Mouse (Mus musculus): Measurements from ENCODE around the gene Pik3ca.
A peak's percentile ranks its signal among the peaks of the same experiment; 100 is the strongest.

Pik3ca gene

DNA sequence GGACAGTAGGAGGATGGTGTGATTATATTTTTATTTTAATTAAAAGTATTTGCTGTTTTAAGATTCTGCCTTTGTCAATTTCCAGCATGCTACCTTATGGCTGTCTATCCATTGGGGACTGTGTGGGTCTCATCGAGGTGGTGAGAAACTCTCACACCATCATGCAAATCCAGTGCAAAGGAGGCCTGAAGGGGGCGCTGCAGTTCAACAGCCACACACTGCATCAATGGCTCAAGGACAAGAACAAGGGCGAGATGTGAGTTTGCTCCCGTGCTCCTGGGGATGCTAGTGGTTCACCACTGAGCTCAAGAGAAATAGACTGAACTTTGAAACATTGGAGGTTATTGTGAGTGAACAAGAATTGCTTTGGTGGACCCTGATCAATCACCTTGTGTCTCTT is 62.3 kb downstream of the Pik3ca start:
- DNase-seq: peak; percentile 48

DNA sequence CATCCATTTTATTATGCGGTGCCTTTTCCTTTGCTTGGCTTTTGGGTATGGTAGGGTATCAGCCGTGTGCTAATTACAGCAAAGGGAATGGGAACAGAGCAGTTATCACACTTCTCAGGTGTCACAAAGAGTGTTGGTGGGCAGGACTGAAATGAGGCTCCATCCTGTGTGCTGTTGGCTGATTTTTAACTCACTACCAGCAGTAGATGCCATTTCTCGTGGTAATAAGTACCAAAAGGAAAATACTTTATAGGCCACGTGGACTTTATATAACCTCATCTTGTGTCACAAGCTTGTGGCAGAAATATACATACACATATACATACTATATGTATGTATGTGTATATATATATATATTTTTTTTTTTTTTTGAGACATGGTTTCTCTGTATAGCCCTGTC is 69.8 kb downstream of the Pik3ca start:
- no peak for DNase-seq

DNA sequence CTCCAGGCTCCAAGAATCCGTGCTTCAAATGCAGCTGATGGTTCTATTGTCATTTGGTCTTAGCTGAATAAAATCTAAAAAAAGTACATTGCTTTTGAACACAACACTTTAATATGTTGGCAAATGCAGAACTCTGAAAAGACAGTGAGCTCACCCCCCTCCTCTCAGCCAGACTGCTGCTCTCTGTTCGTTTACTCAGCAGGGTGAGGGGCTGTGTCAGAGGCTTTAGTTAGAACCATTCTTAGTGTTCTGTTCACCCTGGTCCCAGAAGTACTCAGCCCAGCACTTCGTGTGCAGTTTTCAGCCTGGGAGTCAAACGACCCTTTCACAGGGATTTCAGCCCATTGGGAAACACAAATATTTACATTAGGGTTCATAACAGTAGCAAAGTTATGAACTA is 70.9 kb downstream of the Pik3ca start:
- DNase-seq: no peak

- DNase-seq: no peak
These were observed 73.0 kb downstream of the Pik3ca start for GRCm38 (mm10) chr3:32470449-32470848.

DNA sequence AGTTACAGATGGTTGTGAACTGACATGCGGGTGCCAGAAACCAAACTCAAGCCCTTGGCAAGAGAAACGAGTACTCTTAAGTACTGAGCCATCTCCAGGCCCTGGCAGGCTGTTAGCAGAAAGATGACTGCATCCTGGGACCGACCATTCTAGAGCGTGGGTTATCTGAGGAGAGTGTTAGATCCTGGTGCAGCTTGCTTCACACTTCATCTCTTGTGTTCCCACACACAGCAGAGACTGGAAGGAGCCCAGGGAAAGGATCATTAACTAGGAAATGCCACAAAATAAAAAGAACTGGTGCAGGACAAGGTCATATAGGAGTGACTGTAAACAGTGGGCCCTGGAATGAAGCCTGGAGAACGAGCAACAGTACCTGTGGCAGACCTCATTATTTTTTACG is 73.6 kb downstream of the Pik3ca start:
- peak; percentile 16 for DNase-seq

DNA sequence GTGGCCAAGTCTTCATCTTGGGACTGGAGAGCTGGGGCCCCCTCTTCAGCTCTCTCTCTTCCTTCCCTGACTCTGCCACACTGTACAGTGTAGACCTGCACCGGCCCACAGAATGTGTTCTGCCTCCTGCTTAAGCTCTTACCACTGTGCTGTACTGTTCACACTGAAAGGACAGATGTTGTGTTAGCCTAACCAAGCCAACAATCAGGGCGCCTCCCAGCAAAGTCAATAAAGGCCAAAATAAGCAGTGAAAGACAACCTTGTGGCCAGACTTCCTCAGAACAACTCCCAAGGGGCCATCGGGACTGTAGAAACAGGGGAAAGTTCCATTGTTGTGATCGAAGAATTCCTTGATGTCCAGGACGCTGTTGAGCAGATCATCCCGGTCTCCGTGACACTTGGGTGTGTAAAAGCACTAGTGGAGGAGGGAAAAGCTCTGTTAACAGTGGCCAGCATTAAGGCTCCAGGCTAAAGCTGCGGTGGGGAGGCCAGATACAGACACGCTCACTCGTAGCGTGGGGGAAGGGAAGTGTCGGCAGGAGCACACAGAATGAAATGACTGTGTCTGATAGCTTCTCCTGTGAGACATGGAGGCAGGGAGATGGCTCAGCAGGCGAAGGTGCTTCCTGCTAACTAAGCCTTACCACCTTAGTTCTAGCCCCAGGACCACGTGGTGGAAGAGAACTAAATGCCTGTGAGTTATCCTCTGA is 74.9 kb downstream of the Pik3ca start:
- no peak for DNase-seq

- DNase-seq: no peak
These were observed 75.7 kb downstream of the Pik3ca start for GRCm38 (mm10) chr3:32473184-32473583.

DNA sequence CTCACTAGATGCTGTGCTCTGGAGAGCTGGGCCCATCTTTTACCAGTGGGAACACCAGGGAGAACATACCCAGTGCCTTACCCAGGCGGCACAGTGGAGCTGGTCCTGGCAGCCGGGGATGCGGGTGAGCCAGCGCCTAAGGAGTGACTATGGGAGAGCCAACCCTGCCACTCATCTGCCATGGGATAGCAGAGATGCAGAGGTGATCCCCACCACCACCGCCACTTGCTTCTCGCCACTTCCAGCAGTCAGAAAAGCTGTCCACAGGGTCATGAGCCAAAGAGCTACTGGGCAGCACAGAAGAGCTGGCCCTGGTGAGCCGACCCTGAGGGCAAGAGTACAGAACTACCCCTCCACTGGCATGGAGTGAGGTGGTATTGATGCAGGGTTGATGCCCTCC is 82.5 kb downstream of the Pik3ca start:
- DNase-seq: no peak

DNA sequence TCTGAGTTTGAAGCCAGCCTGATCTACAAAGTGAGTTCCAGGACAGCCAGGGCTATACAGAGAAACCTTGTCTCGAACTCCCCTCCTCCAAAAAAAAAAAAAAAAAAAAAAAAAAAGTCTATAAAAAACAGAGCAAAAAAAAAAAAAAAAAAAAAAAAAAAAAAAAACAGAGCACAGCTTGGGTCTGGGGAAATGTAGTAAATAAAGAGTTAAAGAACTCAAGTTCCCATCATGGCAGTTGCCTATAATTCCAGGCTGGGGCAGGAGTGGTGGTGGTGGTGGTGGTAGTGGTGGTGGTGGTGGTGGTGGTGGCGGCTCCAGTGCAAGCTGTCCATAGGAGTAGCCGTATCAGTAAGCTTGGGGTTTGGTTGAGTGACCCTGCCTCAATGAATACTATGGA is 85.6 kb downstream of the Pik3ca start:
- DNase-seq: no peak

DNA sequence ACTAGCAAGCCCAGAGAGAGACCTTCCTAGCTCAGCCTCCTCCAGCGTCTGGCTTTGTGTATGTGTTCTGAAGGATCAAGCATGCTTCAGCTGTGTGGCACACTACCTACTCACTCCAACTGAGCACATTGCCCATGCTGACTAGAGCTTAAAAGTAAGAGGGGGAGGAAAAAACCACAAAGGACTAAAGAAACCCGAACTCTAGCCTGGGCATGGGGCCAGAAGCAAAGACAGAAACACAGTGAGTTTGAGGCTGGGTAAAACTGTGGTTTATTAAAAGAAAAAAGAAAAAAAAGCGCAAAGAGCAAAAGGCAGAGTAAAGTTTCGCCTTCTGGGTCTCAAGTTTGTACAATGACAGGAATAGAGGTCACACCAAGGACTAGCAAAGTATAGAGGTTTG is 89.1 kb downstream of the Pik3ca start:
- no peak for DNase-seq

GRCm38 (mm10) chr3:32488172-32488571 is 90.7 kb downstream of the Pik3ca start:
- no peak for DNase-seq

DNA sequence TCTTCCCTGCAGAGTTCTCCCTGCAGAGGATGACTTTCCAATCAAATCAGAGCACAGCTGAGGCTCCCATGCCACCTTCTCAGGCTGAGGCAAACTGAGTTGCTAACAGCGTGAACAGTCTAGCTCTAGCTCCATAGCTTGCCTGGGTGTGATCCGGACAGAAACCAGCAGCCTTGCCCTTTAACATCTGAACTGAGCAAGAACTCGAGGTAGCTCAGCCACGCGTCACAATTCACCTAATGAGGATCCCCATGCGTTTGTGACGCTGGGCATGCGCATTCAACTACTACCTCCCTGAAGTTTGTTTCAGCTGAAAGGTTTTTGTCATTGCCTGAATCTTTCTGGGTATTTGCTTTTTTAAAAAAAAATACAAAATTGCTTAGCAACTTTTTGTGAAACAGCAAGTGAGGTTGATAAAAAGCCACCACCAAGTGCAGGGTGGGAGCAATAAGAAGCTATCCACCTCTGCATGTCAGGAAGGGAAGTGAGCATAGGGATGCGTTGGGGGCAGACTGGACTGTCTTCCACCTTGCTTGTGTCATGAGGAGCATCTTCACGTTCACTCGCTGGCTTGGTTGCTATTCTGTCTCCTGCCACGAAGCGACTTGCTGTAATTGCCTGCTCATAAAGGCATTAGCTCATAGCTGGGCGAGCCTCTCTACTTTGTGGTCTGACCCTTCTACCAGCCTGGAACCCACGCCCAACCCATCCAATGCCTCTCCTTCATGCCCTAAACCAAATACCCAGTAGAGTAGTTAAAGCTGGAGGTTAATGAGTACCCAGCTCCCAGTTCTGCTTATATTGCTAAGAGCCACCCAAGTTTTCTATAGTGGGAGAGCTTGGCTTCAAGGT is 92.8 kb downstream of the Pik3ca start:
- DNase-seq: no peak

DNA sequence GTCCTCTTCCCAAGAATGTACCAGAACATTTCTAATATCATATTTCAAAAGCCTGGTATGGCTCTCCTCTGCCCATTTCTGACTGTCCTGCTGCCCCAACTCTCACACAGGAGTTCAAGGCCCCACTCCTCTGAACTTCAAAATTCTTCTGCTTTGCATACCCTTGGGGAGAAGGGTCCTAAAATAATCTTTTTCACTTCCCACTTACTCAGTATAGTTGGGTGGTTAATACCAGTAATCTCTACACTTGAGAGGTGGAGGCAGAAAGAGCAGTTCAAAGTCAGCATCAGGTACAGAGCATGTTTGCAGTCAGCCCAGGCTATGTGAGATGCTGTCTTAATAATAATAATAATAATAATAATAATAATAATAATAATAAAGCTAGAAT is 93.5 kb downstream of the Pik3ca start:
- no peak for DNase-seq

DNA sequence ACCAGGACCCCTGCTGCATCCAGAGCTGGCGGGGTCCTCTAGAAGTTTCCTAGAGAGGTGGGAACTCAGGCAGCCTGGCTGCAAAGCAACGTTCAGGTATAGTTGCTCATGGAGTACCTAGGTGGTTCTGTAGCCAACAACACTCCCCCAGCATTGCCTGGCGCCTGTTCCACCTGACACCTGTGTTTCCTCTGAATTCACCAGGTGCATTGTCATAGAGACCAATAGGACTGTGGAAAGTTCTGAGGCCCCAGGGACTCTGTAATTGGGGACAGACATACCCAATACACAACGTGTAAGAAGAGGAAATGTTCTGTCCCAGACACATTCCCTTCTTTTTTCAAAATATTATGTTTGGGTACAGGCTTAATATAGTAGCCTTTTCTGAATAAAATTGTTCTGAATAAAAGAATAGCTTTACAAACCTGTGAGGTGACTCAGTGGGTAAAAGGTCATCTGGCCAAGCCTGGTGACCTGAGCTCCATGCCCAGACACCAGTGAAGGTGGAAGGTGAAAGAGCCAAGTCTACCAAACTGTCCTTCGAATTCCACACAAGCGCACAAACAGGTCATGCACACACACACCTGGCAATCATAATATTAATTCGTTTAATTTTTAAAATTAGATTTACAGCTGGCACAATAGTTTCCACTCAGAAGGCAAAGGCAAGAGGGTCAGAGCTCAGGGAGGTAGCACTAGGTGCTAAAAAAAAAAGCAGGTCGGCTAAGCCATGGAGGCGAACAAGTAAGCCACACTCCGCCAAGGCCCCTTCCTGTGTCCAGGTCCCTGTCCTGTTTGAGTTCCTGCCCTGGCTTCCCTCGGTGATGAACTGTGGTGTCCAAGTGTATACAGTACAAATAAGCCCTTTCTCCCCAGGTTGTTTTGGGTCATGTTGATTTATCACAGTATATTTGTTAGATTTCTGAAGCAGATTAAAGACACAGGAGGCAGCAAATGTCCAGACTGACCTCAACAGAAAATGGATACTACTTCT is 94.9 kb downstream of the Pik3ca start, which contains the start of gene Kcnmb3:
Kcnmb3 (minus strand) TSS at position 135 of the 994 bp plus-strand sequence.
- no peak for DNase-seq

- no peak for DNase-seq
These were observed 97.1 kb downstream of the Pik3ca start for GRCm38 (mm10) chr3:32494387-32495087.

GRCm38 (mm10) chr3:32495088-32495770 is 97.8 kb downstream of the Pik3ca start:
- DNase-seq: no peak

DNA sequence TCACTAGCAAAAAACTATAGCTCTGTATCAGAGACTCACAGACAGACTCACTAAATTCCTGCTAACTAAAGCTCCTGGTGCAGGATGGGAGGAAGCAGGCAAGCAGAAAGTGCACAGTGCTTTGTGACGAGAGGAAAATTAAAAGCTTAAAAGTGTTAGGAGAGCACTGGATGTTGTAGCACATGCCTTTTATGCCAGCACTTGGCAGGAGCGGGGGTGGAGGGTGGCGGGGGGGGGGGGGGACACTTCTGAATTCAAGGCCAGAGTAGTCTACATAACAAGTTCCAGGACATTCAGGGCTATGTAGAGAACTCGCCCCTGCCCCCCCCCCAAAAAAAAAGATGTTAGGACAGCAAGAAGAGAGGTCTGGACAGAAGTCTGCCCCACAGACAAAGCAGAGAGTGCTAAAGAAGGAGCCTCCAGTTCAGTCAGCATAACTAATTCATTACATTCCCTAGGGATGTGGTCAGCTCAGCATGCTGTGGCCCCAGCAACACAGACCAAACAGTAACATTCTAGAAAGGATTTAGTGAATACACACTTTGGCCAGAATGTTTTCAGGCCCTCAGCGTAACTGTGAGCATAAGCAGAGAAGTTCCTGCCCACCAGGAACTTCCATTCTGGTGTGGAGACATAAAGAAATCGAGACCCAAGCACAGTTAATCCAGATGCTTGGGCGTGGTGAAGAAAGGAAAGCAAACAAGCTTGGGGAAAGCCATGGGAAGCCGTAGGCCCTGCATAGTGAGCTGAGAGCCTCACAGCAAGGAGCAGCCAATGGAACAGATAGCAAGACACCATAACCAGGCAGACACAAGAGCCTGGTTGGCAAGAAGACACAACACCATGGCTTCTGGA is 98.6 kb downstream of the Pik3ca start:
- no peak for DNase-seq

DNA sequence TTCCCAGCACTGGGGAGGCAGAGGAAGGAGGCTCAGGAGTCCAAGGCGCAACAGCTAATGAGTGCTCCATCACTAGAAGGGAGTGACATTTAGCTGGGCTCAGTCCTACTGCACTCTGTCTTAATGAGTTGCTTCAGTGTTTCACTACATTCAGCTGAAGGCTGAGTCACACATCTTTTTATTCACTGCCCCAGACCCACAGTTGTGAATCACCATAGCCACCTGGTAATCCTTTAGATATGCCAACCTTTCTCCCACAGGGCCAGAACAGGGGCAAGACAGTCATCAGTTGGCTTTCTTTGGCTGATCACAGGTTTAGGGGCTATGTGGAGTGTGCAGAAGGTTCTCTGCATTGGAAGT is 99.2 kb downstream of the Pik3ca start:
- no peak for DNase-seq

GRCm38 (mm10) chr3:32500346-32500745 is 102.9 kb downstream of the Pik3ca start:
- no peak for DNase-seq

- no peak for DNase-seq
These were observed 108.4 kb downstream of the Pik3ca start for GRCm38 (mm10) chr3:32505841-32506240.

All from right cerebral cortex, postnatal 14 days (tissue).